Mouse (Mus musculus) adrenal gland (tissue): ENCODE data around the gene Cul3.

Source experiments
- intact Hi-C: fragments of 180-260 bp; cut with DNase I; formaldehyde crosslinking; loops from one replicate; pipeline ENCODE4 v1.15.1; 2025

The Cul3 gene

DNA sequence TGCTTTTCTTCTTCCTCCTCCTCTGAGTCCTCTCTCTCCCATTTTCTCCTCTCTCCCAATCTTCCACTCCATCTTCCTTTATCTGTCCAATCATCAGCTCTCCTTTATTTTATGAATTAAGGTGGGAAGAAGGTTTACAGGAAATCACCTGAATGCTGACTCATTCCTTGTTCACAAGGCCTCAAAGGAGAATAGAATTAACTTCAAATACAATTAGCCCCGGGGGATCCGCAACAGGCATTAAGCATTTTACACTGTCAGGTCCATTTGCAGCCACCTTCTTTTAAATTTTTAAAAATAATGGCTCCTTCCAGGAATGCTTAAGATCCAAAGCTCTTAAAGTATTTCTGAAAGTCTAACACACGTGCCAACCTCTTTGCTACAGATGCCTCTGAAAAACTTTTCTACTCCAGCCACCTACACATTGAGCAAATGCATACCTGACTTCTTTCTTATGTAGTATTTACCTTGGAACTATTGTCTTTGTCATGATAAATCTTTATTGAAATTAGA, 24.7 kb downstream of the Cul3 start:
- intact Hi-C loops, result no loop called here

DNA sequence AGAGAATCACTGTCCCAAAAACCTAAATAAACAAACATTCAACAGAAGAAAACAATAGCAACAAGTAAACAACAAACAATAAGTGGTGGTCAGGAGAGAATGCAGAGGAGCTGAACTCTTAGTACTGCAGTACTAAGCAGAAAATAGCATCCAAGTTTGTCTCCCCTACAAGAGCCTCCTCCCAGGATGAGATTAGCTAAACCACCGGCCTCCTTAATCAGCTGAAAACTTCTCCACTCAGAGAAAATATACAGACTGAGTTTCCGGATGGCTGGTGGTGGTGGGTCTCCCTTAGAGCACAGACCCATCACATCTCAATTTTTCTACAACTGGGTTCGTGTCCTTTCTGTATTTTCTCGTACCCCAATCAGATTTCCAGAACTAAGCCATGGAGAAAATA, 47.0 kb downstream of the Cul3 start:
- intact Hi-C loops, result no loop called here

DNA sequence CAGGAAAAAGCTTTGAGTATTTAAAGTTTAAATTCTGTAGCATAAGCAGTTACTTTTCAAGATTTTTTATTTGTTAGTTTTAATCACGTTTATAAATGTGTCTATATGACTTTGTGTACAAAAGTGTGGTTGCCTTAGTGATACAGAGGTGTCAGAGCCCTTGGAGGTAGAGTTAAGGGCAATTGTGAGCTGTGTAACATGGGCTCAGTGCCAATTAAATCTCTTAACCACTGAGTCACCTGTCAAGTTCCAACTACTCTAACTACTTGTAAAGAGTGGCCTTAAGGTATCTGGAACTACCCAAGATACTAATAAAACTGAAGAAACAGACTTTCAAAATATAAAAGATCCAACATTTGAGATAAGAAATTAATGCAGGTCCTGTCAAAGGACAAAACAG, 61.5 kb downstream of the Cul3 start:
- intact Hi-C loops, result no loop called here

DNA sequence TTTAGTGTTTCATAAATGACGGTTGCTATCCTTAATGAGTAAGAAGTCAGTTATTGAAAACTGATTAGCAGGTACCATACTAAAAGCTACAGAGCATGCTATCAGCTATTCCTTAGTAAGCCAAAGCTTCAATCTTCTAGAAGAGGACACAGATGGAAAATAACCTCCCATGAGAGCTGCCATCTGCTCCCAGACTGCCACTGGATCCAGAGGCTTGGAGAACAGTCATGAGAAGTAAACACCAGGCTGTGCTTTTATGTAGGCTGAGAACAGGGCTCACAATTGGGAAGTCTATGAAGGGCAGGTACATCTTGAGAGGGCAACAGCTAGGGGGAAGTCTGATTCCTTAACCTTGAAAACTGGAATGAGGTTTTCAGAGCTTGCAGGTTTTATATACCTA, 79.8 kb downstream of the Cul3 start:
- intact Hi-C loops, result no loop called here

DNA sequence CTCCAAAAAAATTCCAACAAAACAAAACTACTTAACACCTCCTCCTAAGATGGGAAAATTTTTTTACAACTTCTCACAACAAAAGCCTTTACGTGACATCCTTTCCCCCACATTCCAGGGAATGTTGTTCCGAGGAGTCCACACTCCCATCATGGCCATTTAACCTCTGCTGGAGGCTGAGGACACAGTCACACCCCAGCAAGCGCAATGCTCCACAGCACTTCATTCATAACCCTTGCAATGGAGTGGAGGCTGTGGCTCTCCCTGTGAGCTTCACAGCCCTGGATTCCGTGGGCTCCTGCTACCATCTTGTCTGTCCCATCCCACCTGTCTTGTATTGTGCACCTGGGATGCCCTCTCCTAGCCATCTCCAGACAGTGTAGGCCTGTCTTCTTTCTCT, 81.6 kb downstream of the Cul3 start:
- intact Hi-C loops, result no loop called here

DNA sequence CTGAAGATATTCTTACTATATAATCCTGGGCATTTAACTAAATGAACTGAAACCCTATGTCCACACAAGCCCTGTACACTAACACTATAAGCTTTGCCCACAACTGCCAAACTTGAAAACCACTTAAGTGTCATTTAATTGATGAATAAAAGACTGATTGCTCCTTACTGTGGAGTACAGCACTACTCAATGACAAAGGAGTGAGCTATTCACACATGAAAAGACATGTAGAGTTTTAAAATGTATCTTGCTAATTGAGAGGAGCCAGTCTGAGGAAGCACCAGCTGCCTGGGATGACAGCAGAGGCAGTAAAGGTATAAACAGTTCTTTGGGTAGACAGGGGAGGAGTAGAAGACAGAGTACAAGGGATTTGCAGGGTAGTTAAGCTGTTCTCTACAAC, 87.0 kb downstream of the Cul3 start:
- intact Hi-C loops, result no loop called here

DNA sequence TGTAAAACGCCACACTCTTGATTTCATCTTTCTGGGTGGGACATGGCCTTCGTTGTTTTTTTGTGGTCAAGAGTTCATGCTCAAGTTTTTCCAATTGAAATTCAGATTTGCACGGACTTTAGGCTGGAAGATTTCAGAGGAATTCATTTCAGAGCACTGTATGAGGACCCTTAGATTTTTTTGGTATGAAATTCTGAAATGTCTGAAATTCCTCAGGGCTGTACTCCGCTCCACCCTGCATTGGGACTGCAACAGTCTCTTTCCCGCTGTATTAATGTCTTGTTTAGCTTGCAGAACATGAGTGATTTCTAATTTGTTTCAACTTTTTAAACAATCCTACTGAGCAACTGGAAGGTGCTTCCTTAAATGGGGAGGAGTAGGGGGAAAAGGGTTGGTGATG, 90.0 kb downstream of the Cul3 start:
- intact Hi-C loops, result no loop called here

DNA sequence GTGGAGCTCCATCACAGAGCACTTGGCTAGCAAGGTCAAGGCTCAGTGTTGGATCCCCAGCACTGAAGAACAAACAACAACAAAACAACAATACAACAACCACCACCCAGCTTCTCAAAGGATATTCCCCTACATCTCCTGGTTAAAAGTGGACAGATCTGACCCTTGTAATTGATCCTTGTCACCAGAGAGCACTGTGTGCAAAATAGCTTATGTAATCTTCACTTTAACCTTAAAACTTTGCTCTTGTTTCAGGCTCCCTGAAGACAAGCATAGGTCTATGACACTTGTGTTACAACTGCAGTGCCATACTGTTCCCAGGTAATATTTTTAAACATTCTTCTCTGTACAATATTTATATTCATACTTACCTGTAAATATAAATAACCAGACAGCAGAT, 93.1 kb downstream of the Cul3 start:
- intact Hi-C loops, result no loop called here

DNA sequence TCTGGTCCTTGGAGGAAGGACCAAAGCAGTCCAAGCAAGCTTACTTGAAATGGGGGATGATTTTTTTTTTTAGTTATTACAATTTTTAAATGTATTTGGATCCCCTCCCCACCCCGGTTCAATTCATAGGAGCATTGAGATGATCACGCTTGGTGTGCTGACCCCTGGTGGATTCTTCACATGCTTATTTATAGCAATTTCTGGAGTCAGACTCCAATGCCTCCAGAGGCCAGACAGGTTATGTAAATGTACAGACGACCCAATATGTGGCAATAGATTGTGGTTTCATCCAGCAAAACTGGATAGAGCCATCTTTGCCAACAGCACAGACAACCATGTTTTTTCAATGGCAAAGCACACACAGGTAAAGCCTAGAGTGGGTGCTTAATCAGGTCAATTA, 96.2 kb downstream of the Cul3 start:
- intact Hi-C loops, result no loop called here

DNA sequence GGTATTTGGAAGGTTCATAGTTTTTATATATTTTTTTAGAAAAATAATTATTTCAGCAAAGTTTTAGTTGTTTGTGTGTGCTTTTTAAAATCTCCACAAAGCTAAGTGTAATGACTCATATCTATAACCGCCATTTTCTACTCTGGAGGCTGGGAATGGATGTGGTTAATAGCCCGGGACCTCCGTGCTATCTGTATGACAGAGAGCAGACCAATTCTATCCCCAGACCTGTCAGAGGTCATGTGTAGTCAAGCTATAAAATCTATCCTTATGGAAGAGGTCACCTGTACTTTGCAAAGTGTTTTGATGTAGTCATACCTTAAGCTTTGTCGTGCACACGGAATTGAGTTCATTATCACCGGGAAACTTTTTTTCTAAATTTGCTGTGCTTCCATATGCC, 98.7 kb downstream of the Cul3 start:
- intact Hi-C loops, result no loop called here

DNA sequence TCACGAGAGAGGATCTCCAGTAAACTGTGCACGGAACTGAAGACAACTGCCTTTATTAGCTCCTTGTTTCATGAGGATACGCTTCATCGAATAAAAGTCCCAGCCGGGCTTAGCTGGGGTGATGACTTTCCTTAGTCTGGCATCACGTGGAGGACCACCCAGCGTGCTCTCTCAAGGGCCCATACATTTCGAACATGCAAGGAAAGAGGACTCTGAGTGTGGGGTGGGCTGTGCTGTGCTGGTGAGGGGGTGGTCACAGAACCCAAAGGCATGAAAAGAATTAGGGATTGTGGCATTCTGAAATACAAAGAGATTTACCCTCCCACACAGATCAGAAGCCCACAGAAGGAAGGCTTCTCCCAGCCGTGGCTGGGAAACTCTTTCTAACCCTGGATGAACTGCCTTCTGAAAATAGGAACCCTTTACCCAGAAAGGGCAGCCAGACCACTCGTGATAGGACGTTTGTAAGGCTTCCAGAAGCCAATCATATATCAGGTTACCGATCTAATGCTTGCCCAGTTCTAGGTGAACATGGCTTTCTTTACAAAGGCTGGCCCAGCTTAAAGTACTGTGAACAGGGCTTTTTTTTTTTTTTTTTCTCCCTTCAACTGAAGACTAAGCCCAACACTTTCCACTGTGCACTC, 100.1 kb downstream of the Cul3 start:
- intact Hi-C loops, result no loop called here

DNA sequence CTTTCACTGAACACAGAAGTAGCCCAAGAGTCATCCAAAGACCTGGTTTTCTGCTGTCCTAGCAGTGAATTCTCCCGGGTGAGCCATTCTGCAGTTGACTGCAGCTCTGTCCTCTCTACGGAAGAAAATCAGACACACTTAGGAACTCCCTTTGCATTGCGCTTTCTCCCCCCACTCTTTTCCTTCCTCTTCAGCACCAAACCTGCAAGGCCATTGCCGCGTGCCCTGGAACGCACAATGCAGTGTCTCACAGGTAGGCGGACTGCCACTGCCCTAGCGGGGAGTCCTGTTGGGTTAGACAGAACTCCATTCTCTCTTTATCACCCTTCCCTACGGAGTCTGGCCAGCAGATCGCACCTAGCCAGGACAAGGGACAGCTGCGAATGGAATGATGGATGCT, 100.8 kb downstream of the Cul3 start:
- intact Hi-C loops, result no loop called here

DNA sequence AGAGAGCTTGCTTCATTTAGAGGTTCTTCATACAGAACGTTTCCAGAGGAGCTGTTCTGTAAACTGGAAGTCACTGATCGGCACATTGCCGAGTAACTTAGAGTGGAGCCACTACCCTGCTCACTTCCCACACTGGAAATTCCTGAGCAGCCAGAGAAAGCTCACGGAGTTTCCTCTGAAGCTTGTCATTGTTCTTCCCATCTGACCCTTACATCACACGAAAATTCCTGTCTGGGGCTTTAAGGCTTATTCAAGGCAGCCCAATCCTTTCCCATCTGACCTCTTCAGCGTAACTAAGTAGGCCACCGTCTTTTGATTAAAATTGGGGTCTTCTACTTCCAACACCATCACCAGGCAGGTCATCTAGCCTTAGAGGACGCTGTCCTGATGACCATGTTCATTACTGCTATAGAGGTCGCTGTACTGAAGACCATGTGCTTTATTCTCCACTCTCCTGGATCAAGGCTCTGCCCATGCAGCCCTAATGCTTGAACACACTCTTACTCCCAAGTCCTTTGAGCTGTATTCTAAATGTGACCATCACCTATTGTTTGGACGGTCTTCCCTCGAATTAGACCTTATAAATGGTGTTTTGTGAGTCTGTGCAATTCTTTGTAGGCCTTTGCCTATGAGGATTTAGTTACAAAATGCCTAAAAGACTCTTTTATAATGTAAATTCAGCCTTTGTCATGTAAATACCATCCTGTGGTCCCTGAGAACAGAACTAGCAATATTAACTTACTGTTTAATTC, 103.2 kb downstream of the Cul3 start:
- intact Hi-C loops, result no loop called here

DNA sequence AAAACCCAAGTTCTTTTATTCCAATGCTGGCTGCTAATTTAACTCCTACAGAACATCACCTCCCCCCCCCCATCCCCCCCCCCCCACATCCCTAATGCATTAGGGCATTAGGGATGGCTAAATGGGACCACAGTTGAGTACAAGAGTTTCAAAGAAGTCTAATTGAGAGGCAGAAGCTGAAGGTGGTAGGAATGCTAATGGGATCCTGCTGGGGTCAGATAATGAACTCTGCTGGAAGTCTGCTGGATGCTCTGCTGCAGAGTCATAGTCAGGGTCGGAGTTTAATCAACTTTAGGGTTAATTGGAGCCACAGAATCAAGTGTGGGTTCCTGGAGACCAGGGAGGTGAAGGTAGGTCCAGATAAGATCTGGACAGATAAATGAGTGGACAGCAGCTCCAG, 104.2 kb downstream of the Cul3 start:
- intact Hi-C loops, result no loop called here

DNA sequence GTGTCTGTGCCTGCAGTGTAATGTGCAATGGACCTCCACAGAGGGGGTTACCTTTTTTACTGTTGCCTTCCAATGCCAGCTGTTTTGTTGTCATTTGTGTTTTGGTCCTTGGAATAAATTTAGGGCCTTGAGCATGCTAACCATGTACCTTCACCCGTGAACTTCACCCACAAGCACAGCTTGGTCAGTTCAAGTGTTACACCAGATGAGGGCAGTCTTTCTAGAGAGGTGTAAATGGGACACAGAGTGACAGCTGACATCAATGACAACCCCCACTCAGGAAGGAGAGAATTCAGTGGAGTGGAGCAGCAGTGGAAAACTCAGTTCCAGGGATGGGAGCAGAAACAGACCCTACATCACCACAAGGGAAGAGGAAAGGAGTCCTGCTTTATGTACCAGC, 109.7 kb downstream of the Cul3 start:
- intact Hi-C loops, result no loop called here

DNA sequence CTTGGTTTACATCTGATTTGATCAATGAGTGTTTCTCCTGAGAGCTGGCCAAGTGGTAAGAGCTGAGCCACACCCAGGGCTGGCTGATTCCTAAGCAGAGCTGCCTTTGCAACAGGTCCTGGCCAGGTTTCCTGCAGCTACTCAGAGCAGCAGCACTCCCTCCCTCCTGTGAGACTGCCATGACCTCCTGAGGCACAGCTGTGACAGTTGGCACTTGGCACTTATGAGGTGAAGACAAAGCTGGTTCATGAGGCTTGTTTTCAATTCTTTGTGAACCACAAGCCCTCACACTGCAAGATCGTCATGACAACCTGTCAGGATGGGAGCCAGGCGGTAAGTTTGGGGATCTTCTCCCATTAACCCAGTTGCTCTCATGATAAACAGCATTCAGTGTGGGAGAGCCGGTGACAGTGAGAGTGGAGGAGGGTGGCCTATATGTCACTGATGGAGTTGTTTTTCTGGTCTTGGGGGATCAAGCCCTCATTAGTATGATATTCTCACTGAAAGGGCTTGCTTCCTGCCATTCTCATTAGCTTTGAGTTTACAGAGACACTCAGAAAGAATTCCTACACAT, 115.4 kb downstream of the Cul3 start:
- intact Hi-C loops, result no loop called here

DNA sequence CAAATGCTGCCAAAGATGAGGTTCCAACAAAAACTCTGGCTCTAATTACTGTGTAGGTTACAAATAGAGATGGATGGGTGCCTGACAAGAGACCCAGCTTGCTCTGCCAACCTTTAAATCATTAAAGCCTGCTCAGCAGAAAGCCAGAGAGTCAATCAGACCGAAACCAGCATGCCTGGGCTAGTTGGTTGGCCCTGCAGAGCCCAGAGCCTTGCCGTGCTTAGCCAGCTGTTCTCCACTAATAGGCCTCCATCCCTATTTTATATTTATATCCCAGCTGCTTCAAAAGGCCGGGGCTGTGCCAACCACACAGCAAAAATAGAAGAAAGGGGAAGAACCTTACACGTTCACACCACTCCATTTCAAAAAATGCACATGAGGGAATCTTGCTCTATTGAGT, 119.1 kb downstream of the Cul3 start:
- intact Hi-C loops, result no loop called here

DNA sequence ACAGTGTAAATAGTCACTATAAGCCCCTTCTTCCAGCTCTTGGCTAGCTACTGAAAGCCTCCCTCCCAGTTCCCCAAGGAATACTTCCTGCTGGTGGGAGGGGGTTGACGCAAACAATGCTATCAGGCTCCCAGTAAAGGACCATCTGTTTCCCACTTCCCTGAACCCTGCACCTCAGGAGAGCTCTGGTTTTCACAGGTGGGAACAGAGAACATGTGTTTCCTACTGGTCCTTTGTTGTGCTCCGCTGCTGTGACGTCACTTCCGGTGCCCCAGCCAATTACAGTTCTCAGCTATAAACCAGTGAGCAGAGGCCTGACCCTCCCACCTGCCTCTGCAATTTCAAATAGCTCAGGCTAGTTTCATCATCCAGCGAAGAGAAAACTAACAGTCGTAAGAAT, 122.0 kb downstream of the Cul3 start, which contains the start of gene Fam124b:
TSS of gene Fam124b (minus strand) at position 206 of the 400 bp plus-strand sequence.
- intact Hi-C loops, result no loop called here
